Mouse (Mus musculus) small intestine, adult 2 months (tissue): ENCODE measurements around the gene Lect2.
A peak's percentile ranks its signal among the peaks of the same experiment; 100 is the strongest.

Experiments
- CTCF ChIP-seq: fragments of 200-500 bp; IDR thresholded peaks from 2 replicates; pipeline ENCODE4 v1.5.1; 2012; ENCODE audit warnings: low read depth, mild to moderate bottlenecking, control low read depth, inconsistent platforms, low read length, moderate library complexity, mixed read lengths; ENCODE audit not compliant: insufficient replicate concordance, insufficient read length; ENCODE audit errors: extremely low read depth
- POLR2A ChIP-seq: fragments of 200-500 bp; IDR thresholded peaks from 2 replicates; pipeline ENCODE4 v1.6.1; 2012; ENCODE audit warnings: low read depth, mild to moderate bottlenecking, control low read depth, inconsistent platforms, low read length, moderate library complexity

DNA sequence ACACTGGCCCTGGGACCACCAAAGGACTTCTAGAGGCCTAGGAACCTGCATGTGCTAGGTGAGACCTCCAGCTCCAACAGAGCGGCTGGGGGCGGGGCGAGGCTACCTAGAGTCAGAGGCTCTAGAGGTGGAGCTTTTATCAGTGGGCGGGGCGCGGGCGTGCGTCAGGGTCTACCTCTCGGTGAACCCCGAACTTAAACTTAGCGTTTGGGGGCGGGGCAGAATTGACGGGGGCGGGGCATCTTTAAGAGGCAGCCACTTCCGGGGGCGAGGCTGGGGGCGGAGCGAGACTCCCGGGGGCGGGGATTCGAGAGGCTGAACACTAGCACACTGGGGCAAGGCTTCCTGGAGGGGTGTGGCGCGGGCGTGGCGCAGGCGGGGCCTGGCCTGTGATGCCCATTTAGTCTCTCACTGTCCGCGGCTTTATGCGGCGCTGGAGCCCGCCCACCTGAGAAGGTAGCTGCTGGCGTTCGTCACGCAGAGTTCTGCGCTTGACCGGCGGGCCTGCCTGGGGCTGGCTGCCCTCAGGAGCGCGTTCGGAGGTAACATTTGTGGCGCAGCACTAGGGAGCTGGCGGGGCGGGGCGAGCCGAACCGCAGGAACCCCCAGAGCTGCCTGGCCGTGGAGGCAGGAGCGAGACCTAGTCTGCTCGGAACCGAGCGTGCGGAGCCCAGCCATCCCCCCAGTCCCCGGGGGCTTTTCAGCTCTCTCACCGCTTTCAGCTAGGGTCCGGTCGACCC is 26.1 kb downstream of the Lect2 start, which contains the start of gene Fbxl21:
- TF ChIP-seq CTCF (no peak), POLR2A (peak; percentile 91)
